Mouse (Mus musculus) stomach, adult 2 months (tissue): Measurements from ENCODE around the gene Aim2. TPM values are rescaled to one million over a fixed set of nuclear protein-coding genes. Genes with fewer than 3 reads are reported as not detected.

Experiments used
- polyA plus RNA-seq: library from polyadenylated mRNA; depleted of rRNA; stranded (reverse); fragments of >200 nt; gene quantifications from 2 replicates; pipeline ENCODE4 v1.2.3, GENCODE M21; 2012; rRNA removed

Gene Aim2
- polyA plus RNA-seq = 0.11 and 0.22 TPM in 2 replicates

GRCm38 (mm10) chr1:173350372-173350957 is at the start of gene Aim2:
Aim2 (plus strand) TSS chr1:173350879.

GRCm38 (mm10) chr1:173333312-173334253 is 17.1 kb upstream of the Aim2 start, which contains the start of gene Ackr1:
Ackr1 (minus strand) TSS chr1:173333750.

GRCm38 (mm10) chr1:173367356-173368046 is 16.8 kb downstream of the Aim2 start, which contains the start of gene Cadm3:
Cadm3 (minus strand) TSS chr1:173367695.

GRCm38 (mm10) chr1:173490812-173491480 is 140.3 kb downstream of the Aim2 start, which contains the start of gene Ifi206:
Ifi206 (minus strand) TSS chr1:173491041.

Other genes with a start within 250 kb of the Aim2 start
- not detected in 2 replicates for gene Olfr1408, start 213.5 kb upstream of the Aim2 start, polyA plus RNA-seq
- not detected in 2 replicates for gene Olfr1406, start 160.2 kb upstream of the Aim2 start, polyA plus RNA-seq
- gene Olfr218, start 153.1 kb upstream of the Aim2 start, polyA plus RNA-seq = not detected in 2 replicates
- not detected in 2 replicates for gene Olfr1404, start 138.5 kb upstream of the Aim2 start, polyA plus RNA-seq
- gene Fcer1a, start 123.7 kb upstream of the Aim2 start, polyA plus RNA-seq = 0.10 TPM in 1 of 2 replicates, not detected in the other
- gene Olfr418, start 84.9 kb upstream of the Aim2 start, polyA plus RNA-seq = not detected in 2 replicates
- gene Mptx2, start 73.1 kb upstream of the Aim2 start, polyA plus RNA-seq = not detected in 2 replicates
- 6.8 and 9.9 TPM in 2 replicates for gene Ackr1, start 17.1 kb upstream of the Aim2 start, polyA plus RNA-seq
- gene Cadm3, start 16.8 kb downstream of the Aim2 start, polyA plus RNA-seq = 6.6 and 10.1 TPM in 2 replicates
- gene Ifi206, start 140.2 kb downstream of the Aim2 start, polyA plus RNA-seq = 0.06 and 0.08 TPM in 2 replicates
- 0.02 TPM in 1 of 2 replicates, not detected in the other for gene Ifi214, start 185.1 kb downstream of the Aim2 start, polyA plus RNA-seq
- 0.03 TPM in 2 replicates for gene Ifi213, start 248.4 kb downstream of the Aim2 start, polyA plus RNA-seq